Mouse (Mus musculus): ENCODE measurements around the gene Lamtor2. TPM values are rescaled to one million over a fixed set of nuclear protein-coding genes. Genes with fewer than 3 reads are reported as not detected.

The Lamtor2 gene
- total and polyA plus RNA-seq, 3 experiments: 125 to 188 TPM; not detected in 1

GRCm38 (mm10) chr3:88511559-88511958 lies 41.3 kb downstream of the Lamtor2 start (continued):
- TF ChIP-seq SMC3 (IDR thresholded peaks at IDR 0.05; ENCODE audit: low read depth, low read length): 0 out of 2 replicates have a peak, but pooled peaks have one; percentile 24
- no peak for TF ChIP-seq TBP (IDR thresholded peaks at IDR 0.05; ENCODE audit: low read depth, low read length)
- no peak for TF ChIP-seq POLR2AphosphoS5 (IDR thresholded peaks at IDR 0.05; ENCODE audit: borderline replicate concordance, low read depth, low read length)
- TF ChIP-seq SIN3A (IDR thresholded peaks at IDR 0.05; ENCODE audit: low read length): no peak
- no peak for TF ChIP-seq UBTF (IDR thresholded peaks at IDR 0.05; ENCODE audit: borderline replicate concordance, insufficient read depth, low read depth, low read length)
- TF ChIP-seq ELF1 (IDR thresholded peaks at IDR 0.05; ENCODE audit: low read depth, low read length): no peak
- TF ChIP-seq TAL1 (IDR thresholded peaks at IDR 0.05; ENCODE audit: low read length): 0 out of 2 replicates have a peak, but pooled peaks have one; percentile 2
- no peak for TF ChIP-seq ZKSCAN1 (IDR thresholded peaks at IDR 0.05; ENCODE audit: low read depth, low read length)
- no peak for TF ChIP-seq USF1 (IDR thresholded peaks at IDR 0.05; ENCODE audit: low read depth, low read length)
- TF ChIP-seq ZC3H11A (IDR thresholded peaks at IDR 0.05; ENCODE audit: low read depth, low read length): peak; percentile 23; the same call in 1 of the 2 replicates
- TF ChIP-seq MYB (IDR thresholded peaks at IDR 0.05; ENCODE audit: low read depth, low read length): no peak
- no peak for TF ChIP-seq NRF1 (IDR thresholded peaks at IDR 0.05; ENCODE audit: insufficient read depth, low read depth, low read length, poor library complexity, severe bottlenecking)

- TF ChIP-seq ETS1 (IDR thresholded peaks at IDR 0.05; ENCODE audit: low read depth, low read length): peak; percentile 12; the same call in 1 of the 2 replicates
- TF ChIP-seq MYC (IDR thresholded peaks at IDR 0.05; ENCODE audit: low read depth, low read length): no peak; the same call in 1 of the 2 replicates
- 0 out of 2 replicates have a peak, but pooled peaks have one; percentile 50 for TF ChIP-seq BHLHE40 (IDR thresholded peaks at IDR 0.05; ENCODE audit: borderline replicate concordance, low read depth, low read length)
- no peak for TF ChIP-seq MYB (IDR thresholded peaks at IDR 0.05; ENCODE audit: low read depth, low read length)
- TF ChIP-seq USF2 (IDR thresholded peaks at IDR 0.05; ENCODE audit: borderline replicate concordance in 1 of 2, insufficient read depth in 1 of 2, low read depth in 1 of 2, low read length in 2 of 2): no peak
- TF ChIP-seq UBTF (IDR thresholded peaks at IDR 0.05; ENCODE audit: borderline replicate concordance, insufficient read depth, low read depth, low read length): no peak
- peak; percentile 85 for TF ChIP-seq ZNF384 (IDR thresholded peaks at IDR 0.05; ENCODE audit: low read depth, low read length)
- TF ChIP-seq EP300 (IDR thresholded peaks at IDR 0.05; ENCODE audit: low read depth in 1 of 2, low read length in 2 of 2): peak in 1 of 2 experiments; percentile 31; a peak in 1 of 4 replicates
- peak; percentile 68; the same call in 1 of the 2 replicates for TF ChIP-seq SIN3A (IDR thresholded peaks at IDR 0.05; ENCODE audit: low read length)
- TF ChIP-seq MXI1 (IDR thresholded peaks at IDR 0.05; ENCODE audit: low read depth, low read length): peak; percentile 81
- no peak for TF ChIP-seq JUND (IDR thresholded peaks at IDR 0.05; ENCODE audit: low read depth, low read length)
- TF ChIP-seq RCOR1 (IDR thresholded peaks at IDR 0.05; ENCODE audit: low read depth, low read length): peak; percentile 15; the same call in 1 of the 2 replicates
- no peak for TF ChIP-seq MAFK (IDR thresholded peaks at IDR 0.05; ENCODE audit: borderline replicate concordance, low read depth, low read length)
- peak; percentile 77 for TF ChIP-seq MAX (IDR thresholded peaks at IDR 0.05; ENCODE audit: low read length)
- TF ChIP-seq CHD2 (IDR thresholded peaks at IDR 0.05; ENCODE audit: low read length): no peak
- TF ChIP-seq TBP (IDR thresholded peaks at IDR 0.05; ENCODE audit: low read depth, low read length): peak; percentile 10; the same call in 1 of the 2 replicates
- Histone ChIP-seq H3K4me3 (ENCODE audit: control insufficient read depth in 1 of 2, insufficient read depth in 1 of 2, low read depth in 2 of 2, low read length in 2 of 2) (peak overlapping the region; percentile 39 to 73), H3K36me3 (ENCODE audit: control insufficient read depth in 1 of 2, insufficient read depth in 2 of 2, low read length in 2 of 2) (peaks cover 0 to 54% of the 10 kb centered on the region in 2 experiments; a peak in 2 of 4 replicates), H3K27me3 (ENCODE audit: control insufficient read depth in 1 of 2, insufficient read depth in 2 of 2, low read length in 2 of 2) (no peaks in the 10 kb centered on the region), H3K9ac (ENCODE audit: control insufficient read depth, low read depth, low read length, poor library complexity, severe bottlenecking) (peak overlapping the region; percentile 41), H3K4me1 (ENCODE audit: control insufficient read depth in 1 of 2, insufficient read depth in 2 of 2, low read length in 2 of 2) (peaks cover 26 to 64% of the 10 kb centered on the region in 2 experiments), H3K79me2 (ENCODE audit: control insufficient read depth, insufficient read depth, low read length, poor library complexity) (peaks cover 1% of the 10 kb centered on the region; the same call in 1 of the 2 replicates), H3K9me3 (replicated peaks; ENCODE audit: insufficient read depth, low read length) (no peaks in the 10 kb centered on the region), H3K27ac (ENCODE audit: control insufficient read depth, low read depth, low read length) (peak overlapping the region; percentile 98)
- peak; percentile 62 for DNase-seq (ENCODE audit: low read depth, low spot score)
Observed at GRCm38 (mm10) chr3:88510421-88511289, 42.2 kb downstream of the Lamtor2 start.

All from MEL (cell line).